Mouse (Mus musculus) G1E (cell line): ENCODE results near the gene Kcns3. TPM values are rescaled to one million over a fixed set of nuclear protein-coding genes. Genes with fewer than 3 reads are reported as not detected.

Source experiments
- ATAC-seq: 2 replicates; pipeline ENCODE4 v1.8.0; 2016; ENCODE audit warnings: mild to moderate bottlenecking; ENCODE audit not compliant: insufficient number of reproducible peaks, poor library complexity, low FRiP score, severe bottlenecking; ENCODE audit errors: extremely low read depth
- DNase-seq: peaks from one replicate; pipeline ENCODE4 v3.0.0; 2012; ENCODE audit warnings: low spot score
- H3K27me3 ChIP-seq: 2 replicates; pipeline ENCODE4 v1.6.1; 2012; ENCODE audit warnings: mild to moderate bottlenecking, low read length, inconsistent platforms; ENCODE audit not compliant: insufficient read depth
- H3K36me3 ChIP-seq: replicated peaks from 2 replicates; pipeline ENCODE3; 2012; ENCODE audit warnings: mild to moderate bottlenecking, inconsistent platforms
- H3K4me1 ChIP-seq: 2 replicates; pipeline ENCODE4 v1.6.1; 2012; ENCODE audit warnings: low read depth, low read length, inconsistent platforms, mixed read lengths; ENCODE audit not compliant: insufficient read depth
- H3K4me3 ChIP-seq: 2 replicates; pipeline ENCODE4 v1.5.1; 2012; ENCODE audit warnings: low read depth, mild to moderate bottlenecking, inconsistent platforms, low read length, moderate library complexity, mixed read lengths
- H3K9me3 ChIP-seq: replicated peaks from 2 replicates; pipeline ENCODE4 v1.6.1; 2012; ENCODE audit warnings: inconsistent platforms
- CTCF ChIP-seq: IDR thresholded peaks from 2 replicates; pipeline ENCODE4 v1.5.1; 2012; ENCODE audit warnings: low read depth, low read length, inconsistent platforms, mixed read lengths
- GATA1 ChIP-seq: IDR thresholded peaks from 2 replicates; pipeline ENCODE4 v1.6.1; 2012; ENCODE audit warnings: borderline replicate concordance, low read length, inconsistent platforms, mixed read lengths
- GATA2 ChIP-seq: IDR thresholded peaks from 2 replicates; pipeline ENCODE4 v1.6.1; 2012; ENCODE audit warnings: low read depth, low read length, inconsistent platforms, borderline replicate concordance
- POLR2AphosphoS5 ChIP-seq: IDR thresholded peaks from 2 replicates; pipeline ENCODE4 v1.6.1; 2012; ENCODE audit warnings: low read depth, low read length, inconsistent platforms; ENCODE audit not compliant: insufficient replicate concordance
- TAL1 ChIP-seq: conservative IDR thresholded peaks from 2 replicates; pipeline ENCODE4 v1.6.1; 2012; ENCODE audit warnings: low read depth, low read length, inconsistent platforms, mixed read lengths
- polyA plus RNA-seq: library from polyadenylated mRNA; stranded (reverse); fragments of >175 nt; gene quantifications from 2 replicates; pipeline ENCODE4 v1.2.3, GENCODE M21; 2012
- total RNA-seq, 2 experiments: library from RNA; stranded (forward) in 1 of 2; stranded (reverse) in 1 of 2; fragments of 200-1000 nt in 1 of 2; fragments of >200 nt in 1 of 2; fragmentation: Nextera tagmentation in 1 of 2; gene quantifications; 2 replicates each; pipeline ENCODE4 v1.2.3; 2014 to 2017

Kcns3 gene
- total and polyA plus RNA-seq, 3 experiments = 0.07 to 0.11 TPM; not detected in 1

DNA sequence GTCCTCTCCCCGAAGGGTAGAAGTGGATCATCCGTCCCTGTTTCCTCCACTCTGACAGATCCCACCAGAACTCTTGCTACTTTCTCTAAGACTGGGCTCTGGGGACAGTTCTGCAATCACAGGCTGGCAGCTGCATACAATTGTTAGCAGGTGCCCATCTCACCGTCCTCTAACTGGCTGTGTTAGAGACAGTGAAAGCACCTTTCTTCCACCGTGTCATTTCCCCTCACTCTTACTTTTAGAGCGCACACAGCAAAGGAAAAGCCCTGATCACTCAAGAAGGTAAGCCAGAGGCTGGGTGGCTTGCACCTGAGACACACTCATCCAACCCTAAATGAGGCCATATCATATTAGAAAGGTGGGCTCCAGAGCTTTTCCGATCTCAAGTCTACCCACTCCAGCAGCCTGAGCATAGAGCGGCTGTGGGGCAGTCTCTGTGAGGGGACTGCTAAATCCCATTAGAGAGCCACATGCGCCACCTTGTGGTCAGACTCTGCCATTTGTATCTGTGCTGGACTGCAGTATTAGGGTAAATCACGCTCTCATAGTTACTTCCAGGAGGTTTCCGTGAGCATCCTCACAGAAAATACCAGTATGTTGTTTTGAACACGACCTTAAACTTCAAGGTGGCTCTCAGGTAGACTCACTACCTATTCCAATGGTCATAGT lies 27.8 kb upstream of the Kcns3 start:
- TF ChIP-seq GATA1 = no peak
- peak; percentile 62 for TF ChIP-seq CTCF
- H3K36me3 ChIP-seq = no peaks in the 10 kb centered on the region
- peak; percentile 78 for ATAC-seq
- H3K27me3 ChIP-seq = no peaks in the 10 kb centered on the region; the same call in none of the 2 replicates
- peaks cover 13% of the 10 kb centered on the region for H3K4me1 ChIP-seq
- peak; percentile 43 for DNase-seq
- no peak overlapping the region for H3K4me3 ChIP-seq
- no peaks in the 10 kb centered on the region for H3K9me3 ChIP-seq

GRCm38 (mm10) chr12:11177408-11178394 lies 26.8 kb upstream of the Kcns3 start:
- H3K27me3 ChIP-seq = no peaks in the 10 kb centered on the region; the same call in 1 of the 2 replicates
- TF ChIP-seq POLR2AphosphoS5 (no peak), GATA2 (no peak), CTCF (no peak), TAL1 (no peak)
- ATAC-seq (no peak), DNase-seq (no peak)
- no peaks in the 10 kb centered on the region for H3K9me3 ChIP-seq
- H3K4me1 ChIP-seq = peaks cover 13% of the 10 kb centered on the region
- H3K4me3 ChIP-seq = no peak overlapping the region
- no peaks in the 10 kb centered on the region for H3K36me3 ChIP-seq

DNA sequence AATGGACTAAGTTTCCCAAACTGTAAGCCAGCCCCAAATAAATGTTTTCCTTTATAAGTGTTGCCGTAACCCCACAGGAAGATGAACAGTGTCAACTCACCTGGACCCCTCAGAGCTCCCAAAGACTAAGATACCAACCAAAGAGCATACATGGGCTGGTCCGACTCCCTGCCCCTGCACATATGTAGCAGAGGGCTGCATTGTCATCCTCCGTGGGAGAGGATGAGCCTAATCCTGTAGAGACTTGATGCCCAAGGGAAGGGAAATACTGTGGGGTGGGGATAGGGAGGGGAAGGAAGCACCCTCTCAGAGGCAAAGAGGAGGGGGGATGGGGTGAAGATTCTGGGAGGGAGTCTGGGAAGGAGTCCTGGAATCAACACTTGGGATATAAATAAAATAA lies 7.8 kb upstream of the Kcns3 start:
- no peak for DNase-seq
- no peak for ATAC-seq
- TF ChIP-seq CTCF = no peak
- no peak for TF ChIP-seq TAL1
- TF ChIP-seq POLR2AphosphoS5 = no peak
- no peak for TF ChIP-seq GATA1
- no peak for TF ChIP-seq GATA2
- no peaks in the 10 kb centered on the region for H3K36me3 ChIP-seq
- no peaks in the 10 kb centered on the region for H3K9me3 ChIP-seq
- no peak overlapping the region for H3K4me3 ChIP-seq
- no peaks in the 10 kb centered on the region for H3K4me1 ChIP-seq
- H3K27me3 ChIP-seq = no peaks in the 10 kb centered on the region; the same call in 1 of the 2 replicates

GRCm38 (mm10) chr12:11155123-11155522 lies 4.3 kb upstream of the Kcns3 start:
- H3K4me1 ChIP-seq = peaks cover 5% of the 10 kb centered on the region
- H3K9me3 ChIP-seq = no peaks in the 10 kb centered on the region
- ATAC-seq (no peak), DNase-seq (no peak)
- TF ChIP-seq GATA2 (no peak), POLR2AphosphoS5 (no peak), TAL1 (no peak), GATA1 (no peak), CTCF (no peak)
- no peaks in the 10 kb centered on the region for H3K36me3 ChIP-seq
- no peak overlapping the region for H3K4me3 ChIP-seq
- H3K27me3 ChIP-seq = peaks cover 16% of the 10 kb centered on the region

DNA sequence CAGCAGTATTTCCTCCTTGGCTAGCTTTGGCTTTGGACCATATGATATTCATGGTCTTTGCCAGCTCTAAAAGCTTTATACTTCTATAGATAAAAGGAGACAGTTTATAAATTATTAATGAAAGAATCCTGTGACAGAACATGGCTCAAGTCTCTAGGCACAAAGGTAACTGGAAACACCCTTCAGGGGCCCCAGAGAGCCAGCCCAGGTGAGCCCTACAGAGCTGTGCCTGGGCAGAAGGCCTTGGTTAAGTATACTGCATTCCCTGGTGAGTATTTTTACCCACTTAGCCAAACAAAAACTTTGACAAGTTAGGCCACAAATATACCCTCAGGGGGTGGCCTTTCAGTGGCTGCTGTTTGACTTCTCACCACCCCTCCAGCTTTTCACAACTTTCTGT lies 2.7 kb upstream of the Kcns3 start:
- DNase-seq (no peak), ATAC-seq (no peak)
- no peak for TF ChIP-seq POLR2AphosphoS5
- TF ChIP-seq TAL1 = no peak
- Histone ChIP-seq H3K4me3 (no peak overlapping the region), H3K27me3 (peaks cover 32% of the 10 kb centered on the region), H3K9me3 (no peaks in the 10 kb centered on the region), H3K36me3 (no peaks in the 10 kb centered on the region), H3K4me1 (peaks cover 15% of the 10 kb centered on the region)

- TF ChIP-seq TAL1 (no peak), GATA2 (no peak), POLR2AphosphoS5 (no peak), GATA1 (no peak), CTCF (no peak)
- ATAC-seq = no peak
- Histone ChIP-seq H3K36me3 (no peaks in the 10 kb centered on the region), H3K27me3 (peaks cover 36% of the 10 kb centered on the region), H3K4me1 (peaks cover 15% of the 10 kb centered on the region), H3K9me3 (no peaks in the 10 kb centered on the region), H3K4me3 (peak overlapping the region; percentile 61; the same call in 1 of the 2 replicates)
- no peak for DNase-seq
These were observed 492 bp downstream of the Kcns3 start for GRCm38 (mm10) chr12:11150192-11150935.
